Mouse (Mus musculus) spleen, postnatal 36 days (tissue): ENCODE measurements around the gene Fnip1.
"Not testable (repeated sequence)": the region's sequence is repeated elsewhere in the genome, so short reads cannot be mapped to it uniquely, and the experiment has no call there.

Experiments
- DNase-seq, 2 experiments: peaks; one replicate each; pipeline ENCODE4 v3.0.0; 2022; ENCODE audit warnings: low spot score in 2 of 2, mixed read lengths in 1 of 2

Gene Fnip1

GRCm38 (mm10) chr11:54437823-54438337 lies at the start of gene Fnip1:
Fnip1 (plus strand) TSS chr11:54438199.
- peak; percentile 94 to 95 for DNase-seq

GRCm38 (mm10) chr11:54390386-54390785 lies 47.6 kb upstream of the Fnip1 start:
- DNase-seq = no peak

- no peak for DNase-seq
These were observed 46.7 kb upstream of the Fnip1 start for GRCm38 (mm10) chr11:54391326-54391725.

- no peak for DNase-seq
These were observed 41.3 kb upstream of the Fnip1 start for GRCm38 (mm10) chr11:54396686-54397085.

GRCm38 (mm10) chr11:54398058-54398457 lies 39.9 kb upstream of the Fnip1 start:
- DNase-seq = no peak

- not testable (repeated sequence) for DNase-seq
These were observed 37.2 kb upstream of the Fnip1 start for GRCm38 (mm10) chr11:54400803-54401202.

- no peak for DNase-seq
These were observed 33.1 kb upstream of the Fnip1 start for GRCm38 (mm10) chr11:54404885-54405284.

- DNase-seq = no peak
These were observed 31.0 kb upstream of the Fnip1 start for GRCm38 (mm10) chr11:54406930-54407546.

GRCm38 (mm10) chr11:54410612-54411011 lies 27.4 kb upstream of the Fnip1 start:
- no peak for DNase-seq

GRCm38 (mm10) chr11:54413017-54413416 lies 25.0 kb upstream of the Fnip1 start:
- DNase-seq = no peak

GRCm38 (mm10) chr11:54423007-54423406 lies 15.0 kb upstream of the Fnip1 start:
- DNase-seq = no peak

- DNase-seq = no peak
These were observed 11.7 kb upstream of the Fnip1 start for GRCm38 (mm10) chr11:54426267-54426666.

GRCm38 (mm10) chr11:54427138-54427537 lies 10.9 kb upstream of the Fnip1 start:
- no peak for DNase-seq

- no peak for DNase-seq
These were observed 10.2 kb upstream of the Fnip1 start for GRCm38 (mm10) chr11:54427695-54428352.

- DNase-seq = no peak
These were observed 8.8 kb upstream of the Fnip1 start for GRCm38 (mm10) chr11:54429224-54429623.

GRCm38 (mm10) chr11:54435797-54436196 lies 2.2 kb upstream of the Fnip1 start:
- no peak for DNase-seq

- DNase-seq = no peak
These were observed 633 bp upstream of the Fnip1 start for GRCm38 (mm10) chr11:54437310-54437822.

- DNase-seq = peak; percentile 43 to 45
These were observed 375 bp downstream of the Fnip1 start for GRCm38 (mm10) chr11:54438366-54438781.

- DNase-seq = no peak
These were observed 1.1 kb downstream of the Fnip1 start for GRCm38 (mm10) chr11:54438991-54439690.

GRCm38 (mm10) chr11:54439691-54440029 lies 1.7 kb downstream of the Fnip1 start:
- DNase-seq = no peak

GRCm38 (mm10) chr11:54450757-54451156 lies 12.8 kb downstream of the Fnip1 start:
- DNase-seq = not testable (repeated sequence)

- DNase-seq = no peak
These were observed 16.5 kb downstream of the Fnip1 start for GRCm38 (mm10) chr11:54454516-54454915.
